Mouse (Mus musculus) adrenal gland, postnatal 14 days (tissue): ENCODE data around the gene 4930404H24Rik. TPM values are rescaled to one million over a fixed set of nuclear protein-coding genes. Genes with fewer than 3 reads are reported as not detected.
"Not testable (repeated sequence)": the region's sequence is repeated elsewhere in the genome, so short reads cannot be mapped to it uniquely, and the experiment has no call there.

ENCODE experiments used
- DNase-seq: peaks from one replicate; pipeline ENCODE4 v3.0.0; 2021; ENCODE audit warnings: mixed read lengths
- total RNA-seq: library from RNA; stranded (reverse); gene quantifications from 2 replicates; pipeline ENCODE4 v1.2.3, GENCODE M21; 2021

The 4930404H24Rik gene
- total RNA-seq, 1 experiment from 2014 or later, result not detected

DNA sequence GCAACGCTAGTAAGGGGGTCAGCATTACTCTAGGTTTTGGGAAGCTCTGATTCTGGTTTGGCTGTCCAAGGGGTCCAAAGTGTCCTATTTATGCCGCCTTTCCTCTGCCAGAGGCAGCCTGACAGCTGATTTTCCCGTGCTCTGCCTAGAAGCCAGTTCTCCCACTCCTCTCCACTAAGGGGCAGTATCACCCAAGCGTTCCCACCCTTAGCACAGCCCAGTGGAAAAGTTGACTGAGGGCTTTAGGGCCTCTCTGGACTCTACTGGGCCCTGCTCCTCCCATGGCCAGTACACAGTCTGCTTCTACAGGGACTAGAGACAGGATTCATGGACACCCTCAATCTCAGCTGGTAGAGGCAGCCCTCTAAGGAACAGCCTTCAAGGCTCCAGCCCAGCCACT is 14.0 kb upstream of the 4930404H24Rik start:
- DNase-seq, result peak; percentile 82

DNA sequence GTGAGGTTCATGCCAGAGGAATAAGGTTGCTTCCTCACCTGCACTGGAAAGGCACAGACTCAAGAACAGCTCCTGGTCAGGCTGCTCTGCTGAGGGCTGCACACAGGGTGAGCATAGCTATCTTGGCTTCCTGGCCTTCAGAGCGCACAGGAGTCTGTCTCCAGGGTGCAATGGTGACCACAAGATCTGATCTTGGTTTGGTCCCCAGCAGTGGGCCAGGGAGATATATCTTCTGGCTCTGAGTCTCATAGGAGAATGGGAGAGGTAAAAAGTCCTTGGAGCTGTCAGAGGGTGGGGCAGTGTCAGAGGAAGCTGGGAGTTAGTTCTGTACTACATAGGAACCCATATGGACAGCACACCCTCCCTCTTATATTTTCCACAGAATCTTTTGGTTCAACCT is 13.1 kb upstream of the 4930404H24Rik start:
- DNase-seq, result no peak

- no peak for DNase-seq
Observed at GRCm38 (mm10) chr2:153481108-153481860, 11.3 kb upstream of the 4930404H24Rik start.

GRCm38 (mm10) chr2:153481861-153482120 is 10.8 kb upstream of the 4930404H24Rik start:
- DNase-seq, result no peak

- peak; percentile 88 for DNase-seq
Observed at GRCm38 (mm10) chr2:153483118-153483983, 9.2 kb upstream of the 4930404H24Rik start.

DNA sequence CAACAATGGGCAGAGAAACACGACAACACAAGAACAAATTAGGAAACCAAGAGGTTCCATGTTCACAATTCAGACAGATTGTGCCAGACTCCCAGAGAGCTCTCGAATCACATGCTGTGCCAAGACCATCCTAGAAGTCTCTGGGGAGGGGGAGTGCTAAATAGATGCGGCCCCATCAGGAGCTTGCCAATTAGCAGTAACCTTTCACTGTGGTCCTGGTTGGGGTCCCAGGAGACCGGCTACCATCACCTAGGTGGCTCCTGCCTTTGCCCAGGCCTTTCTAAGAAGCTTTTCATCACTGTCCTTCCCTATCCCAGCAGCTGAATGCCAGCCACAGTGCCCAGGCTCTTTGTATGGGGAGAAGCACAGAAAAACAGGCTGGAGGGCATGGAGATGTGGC is 8.5 kb upstream of the 4930404H24Rik start:
- DNase-seq, result no peak

- DNase-seq, result no peak
Observed at GRCm38 (mm10) chr2:153490116-153490515, 2.5 kb upstream of the 4930404H24Rik start.

DNA sequence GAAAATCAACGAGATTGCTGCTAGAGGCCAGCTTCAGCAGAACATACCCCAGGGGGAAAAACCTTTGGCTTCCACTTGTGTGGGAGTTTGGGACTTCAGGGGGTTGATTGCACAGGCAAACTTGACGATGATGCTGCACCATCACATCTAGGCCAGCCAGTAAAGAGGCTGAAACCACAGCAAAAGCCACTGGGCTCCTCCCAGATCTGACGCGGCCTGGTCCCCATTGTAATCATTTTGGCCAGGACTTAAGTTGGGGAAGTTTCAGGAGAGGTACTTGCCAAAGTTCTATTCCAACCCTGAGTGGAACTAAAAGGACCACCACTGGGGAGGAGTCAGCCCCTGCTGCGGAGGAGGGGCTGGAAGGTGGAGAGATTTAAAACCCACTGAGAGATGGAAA is 1.6 kb upstream of the 4930404H24Rik start:
- peak; percentile 36 for DNase-seq

GRCm38 (mm10) chr2:153491512-153492178 is 945 bp upstream of the 4930404H24Rik start:
- DNase-seq, result no peak

GRCm38 (mm10) chr2:153492179-153492517 is 442 bp upstream of the 4930404H24Rik start:
- DNase-seq, result no peak

GRCm38 (mm10) chr2:153493393-153493731 is 772 bp downstream of the 4930404H24Rik start:
- no peak for DNase-seq

GRCm38 (mm10) chr2:153493781-153494292 is 1.2 kb downstream of the 4930404H24Rik start:
- peak; percentile 53 for DNase-seq

GRCm38 (mm10) chr2:153494293-153494811 is 1.8 kb downstream of the 4930404H24Rik start:
- DNase-seq, result peak; percentile 53

DNA sequence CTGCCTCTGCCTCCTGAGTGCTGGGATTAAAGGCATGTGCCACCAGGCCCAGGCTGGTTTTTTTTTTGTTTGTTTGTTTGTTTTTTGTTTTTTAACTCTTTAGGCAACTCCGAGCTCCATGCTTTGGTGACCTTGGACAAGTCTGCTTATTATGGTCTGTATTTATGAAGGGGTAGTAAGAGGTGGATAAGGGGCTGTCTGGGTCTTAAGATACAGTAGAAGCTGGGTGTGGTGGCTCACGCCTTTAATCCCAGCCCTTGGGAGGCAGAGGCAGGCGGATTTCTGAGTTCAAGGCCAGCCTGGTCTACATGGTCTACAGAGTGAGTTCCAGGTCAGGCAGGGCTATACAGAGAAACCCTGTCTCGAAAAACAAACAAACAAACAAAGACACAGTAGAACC is 2.8 kb downstream of the 4930404H24Rik start:
- not testable (repeated sequence) for DNase-seq

- DNase-seq, result no peak
Observed at GRCm38 (mm10) chr2:153495818-153496217, 3.2 kb downstream of the 4930404H24Rik start.

GRCm38 (mm10) chr2:153496301-153496700 is 3.7 kb downstream of the 4930404H24Rik start:
- DNase-seq, result no peak

- DNase-seq, result no peak
Observed at GRCm38 (mm10) chr2:153496898-153497297, 4.3 kb downstream of the 4930404H24Rik start.

DNA sequence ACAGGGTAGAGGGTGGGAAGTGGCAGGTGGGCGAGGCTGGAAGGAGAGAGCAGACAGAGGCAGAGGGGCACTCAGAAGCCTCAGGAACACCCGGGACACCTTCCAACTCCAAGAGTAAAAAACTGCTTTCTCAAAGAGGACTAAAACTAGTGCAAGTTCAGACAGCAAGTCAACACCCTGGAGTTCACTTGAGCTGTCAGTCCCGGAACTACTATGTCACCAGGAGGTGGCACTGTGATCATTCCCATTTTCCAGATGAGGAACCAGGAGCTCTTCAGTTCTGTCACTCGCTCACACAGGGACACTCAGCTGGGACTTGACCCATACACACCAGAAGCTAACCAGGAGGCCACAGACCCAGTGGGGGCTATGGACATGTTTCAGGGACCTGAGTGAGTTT is 6.6 kb downstream of the 4930404H24Rik start:
- DNase-seq, result peak; percentile 59

- no peak for DNase-seq
Observed at GRCm38 (mm10) chr2:153506385-153506784, 13.8 kb downstream of the 4930404H24Rik start.

DNA sequence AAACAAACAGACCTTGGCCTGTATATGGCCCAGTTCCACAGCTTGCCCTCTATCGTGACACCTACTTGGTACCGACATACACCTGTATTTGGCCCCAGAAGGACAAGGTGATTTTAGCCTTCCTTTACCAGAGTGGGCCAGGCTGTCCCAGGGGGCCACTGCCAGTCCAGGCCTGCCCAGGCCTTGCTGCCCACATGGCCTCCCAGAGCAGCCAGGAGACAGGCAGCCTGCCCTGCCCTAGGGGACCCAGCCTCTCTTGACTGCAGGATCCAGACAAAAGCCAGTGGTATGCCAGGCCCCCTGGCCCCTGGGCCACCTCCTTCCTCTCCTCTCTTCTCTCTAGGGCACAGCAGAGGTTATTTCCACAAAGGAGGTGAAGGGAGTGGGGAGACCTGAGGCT is 15.4 kb downstream of the 4930404H24Rik start:
- no peak for DNase-seq

DNA sequence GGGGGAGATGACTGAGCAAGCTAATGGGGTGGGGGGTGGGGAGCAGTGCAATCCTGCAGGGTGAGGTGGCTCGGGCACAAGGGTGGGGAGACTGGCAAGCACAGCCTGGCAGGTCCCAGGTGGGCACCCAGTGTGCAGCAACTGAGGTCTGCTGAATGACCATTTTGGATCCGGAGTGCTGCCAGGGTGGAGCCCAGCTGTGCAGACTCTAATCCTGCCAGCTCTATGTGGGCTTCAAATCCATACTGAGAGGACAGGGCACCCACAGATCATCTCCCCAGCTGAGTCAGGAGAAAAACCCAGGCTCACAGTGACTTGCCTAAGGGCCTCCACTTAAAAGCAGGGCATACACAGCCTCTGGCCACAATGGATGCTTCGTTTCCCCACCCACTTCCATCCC is 15.8 kb downstream of the 4930404H24Rik start:
- DNase-seq, result no peak

GRCm38 (mm10) chr2:153509211-153510029 is 16.8 kb downstream of the 4930404H24Rik start:
- peak; percentile 82 for DNase-seq
